Mouse (Mus musculus) B cell, adult 2 months (primary cell): ENCODE results near the gene Cpxcr1.

Experiments used
- DNase-seq, 2 experiments: peaks; one replicate each; pipeline ENCODE4 v3.0.0; 2022

Gene Cpxcr1

DNA sequence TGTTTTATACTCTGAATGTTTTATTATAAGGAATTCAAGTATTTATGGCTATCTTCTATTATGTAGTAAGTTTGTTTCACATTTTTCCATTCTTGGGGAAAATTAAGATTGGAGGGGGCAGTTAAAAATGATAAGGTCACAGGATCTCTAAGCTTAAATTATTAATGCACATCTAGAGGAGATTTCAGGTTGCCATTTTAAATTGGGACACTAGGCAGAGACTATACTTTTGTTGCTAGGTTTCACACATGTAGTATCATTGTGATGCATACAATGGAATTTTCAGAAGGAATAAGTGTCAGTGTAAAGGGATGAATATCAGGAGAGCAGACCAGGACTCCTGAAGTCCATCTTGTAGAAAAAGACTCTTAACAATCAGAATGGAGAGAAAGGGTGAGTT is at the start of gene Cpxcr1:
Gene Cpxcr1, plus strand, starts transcription at position 301 of the 400 bp plus-strand sequence.
- no peak for DNase-seq
